Mouse (Mus musculus) heart, postnatal 0 days (tissue): Measurements from ENCODE around the gene Optc. TPM values are rescaled to one million over a fixed set of nuclear protein-coding genes. Genes with fewer than 3 reads are reported as not detected.

Experiments used
- ATAC-seq: fragments of 200-750 bp; cut with Nextera tagmentation; 2 replicates; pipeline ENCODE4 v1.8.0; 2017; ENCODE audit warnings: low read depth, moderate number of reproducible peaks, moderate library complexity; ENCODE audit not compliant: insufficient read depth
- DNase-seq: peaks from one replicate; pipeline ENCODE4 v3.0.0-alpha.2; 2016; ENCODE audit warnings: low spot score
- H3K27ac ChIP-seq: fragments of 300-500 bp; sonication (generic); 2 replicates; pipeline ENCODE4 v1.5.1; 2014; ENCODE audit warnings: low read depth, mild to moderate bottlenecking
- H3K27me3 ChIP-seq: fragments of 300-500 bp; sonication (generic); 2 replicates; pipeline ENCODE4 v1.6.1; 2014; ENCODE audit warnings: low read length, mixed read lengths; ENCODE audit not compliant: control insufficient read depth, insufficient read depth
- H3K36me3 ChIP-seq: fragments of 300-500 bp; sonication (generic); replicated peaks from 2 replicates; pipeline ENCODE4 v1.6.1; 2014; ENCODE audit warnings: low read length, mixed read lengths; ENCODE audit not compliant: control insufficient read depth, insufficient read depth
- H3K4me1 ChIP-seq: fragments of 300-500 bp; sonication (generic); 2 replicates; pipeline ENCODE4 v1.6.1; 2014; ENCODE audit warnings: antibody characterized with exemption; ENCODE audit not compliant: control insufficient read depth, insufficient read depth
- H3K4me2 ChIP-seq: fragments of 300-500 bp; sonication (generic); 2 replicates; pipeline ENCODE4 v1.6.1; 2014; ENCODE audit warnings: low read depth, mild to moderate bottlenecking, low read length, moderate library complexity
- H3K4me3 ChIP-seq: fragments of 300-500 bp; sonication (generic); 2 replicates; pipeline ENCODE4 v1.5.1; 2014; ENCODE audit warnings: low read depth, low read length
- H3K9ac ChIP-seq: fragments of 300-500 bp; sonication (generic); replicated peaks from 2 replicates; pipeline ENCODE4 v1.6.1; 2014; ENCODE audit warnings: low read depth, low read length, mixed read lengths
- H3K9me3 ChIP-seq: fragments of 300-500 bp; sonication (generic); replicated peaks from 2 replicates; pipeline ENCODE4 v1.6.1; 2016; ENCODE audit warnings: low read length; ENCODE audit not compliant: control insufficient read depth
- CTCF ChIP-seq: IDR thresholded peaks from 2 replicates; pipeline ENCODE4 v1.5.1; 2016; ENCODE audit warnings: antibody characterized with exemption, control low read depth, low read depth
- EP300 ChIP-seq: IDR thresholded peaks from 2 replicates; pipeline ENCODE4 v1.6.1; 2016; ENCODE audit warnings: antibody characterized with exemption, low read depth
- WGBS: fragments of 180-500 bp; shearing (Covaris S2); extraction: QIAGEN DNeasy Blood & Tissue Kit; methylation state at CpG from one replicate; pipeline ENCODE4 v1.1.7; 2014; 5-methylcytosine and 5-hydroxymethylcytosine counted together
- polyA plus RNA-seq: library from polyadenylated mRNA; unstranded; fragments of >200 nt; fragmentation: Nextera tagmentation; extraction: Ambion mirVana; gene quantifications from 2 replicates; pipeline ENCODE4 v1.2.1, GENCODE M21; 2015
- total RNA-seq: library from RNA; depleted of rRNA; stranded (reverse); fragments of >200 nt; gene quantifications from 2 replicates; pipeline ENCODE4 v1.2.3, GENCODE M21; 2014; ENCODE audit warnings: low replicate concordance

The Optc gene
- total and polyA plus RNA-seq, 2 experiments from 2014 or later, result 0.07 to 3.2 TPM

DNA sequence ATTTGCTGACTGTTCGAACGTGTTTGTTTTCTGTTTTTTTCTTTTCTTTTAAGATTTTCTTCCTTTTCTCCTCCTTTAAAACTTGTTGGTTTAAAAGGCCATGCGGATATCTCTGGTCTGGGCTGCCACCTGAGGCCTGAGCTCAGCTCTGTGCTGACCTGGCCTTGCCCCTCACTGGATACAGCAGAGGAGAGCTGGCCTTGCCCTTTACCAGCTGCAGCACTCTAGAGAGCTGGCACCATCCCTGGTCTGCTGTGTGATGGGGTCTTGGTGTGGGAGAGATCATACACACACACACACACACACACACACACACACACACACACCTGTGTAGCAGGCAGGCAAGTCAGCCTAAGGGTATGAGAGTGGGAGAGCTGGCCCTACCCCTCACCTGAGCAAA, 37.3 kb upstream of the Optc start:
- no peaks in the 10 kb centered on the region for H3K27me3 ChIP-seq
- no peaks in the 10 kb centered on the region for H3K4me1 ChIP-seq
- no peaks in the 10 kb centered on the region for H3K36me3 ChIP-seq
- H3K9ac ChIP-seq, result no peak overlapping the region
- H3K27ac ChIP-seq, result no peak overlapping the region
- DNase-seq, result no peak
- WGBS, result 92% methylated on average over 3 of the region's 3 CpGs
- no peak overlapping the region for H3K4me3 ChIP-seq
- no peaks in the 10 kb centered on the region for H3K9me3 ChIP-seq
- no peak for TF ChIP-seq CTCF
- no peak for TF ChIP-seq EP300
- no peak overlapping the region for H3K4me2 ChIP-seq
- no peak for ATAC-seq

DNA sequence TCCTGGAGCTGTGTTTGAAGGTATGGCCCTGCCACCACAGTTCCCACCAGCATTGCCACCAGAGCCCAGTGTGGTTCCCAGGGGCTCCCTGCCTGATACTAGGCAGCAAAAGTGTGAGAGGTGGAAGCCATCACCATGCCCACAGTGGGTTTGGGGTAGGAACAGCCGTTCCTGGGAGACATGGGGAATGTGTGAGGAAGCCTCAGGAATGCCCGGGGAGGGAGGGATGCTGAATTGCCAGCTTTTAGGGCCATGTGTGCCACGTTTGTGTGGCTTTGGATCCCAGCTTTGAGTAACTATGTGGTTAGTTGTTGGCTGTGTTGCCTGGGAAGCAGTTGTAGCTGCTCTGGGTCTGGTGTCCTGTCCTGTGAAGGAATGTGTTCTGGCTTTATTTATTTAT, 34.1 kb upstream of the Optc start:
- H3K27ac ChIP-seq, result no peak overlapping the region
- no peaks in the 10 kb centered on the region for H3K4me1 ChIP-seq
- H3K27me3 ChIP-seq, result no peaks in the 10 kb centered on the region
- no peaks in the 10 kb centered on the region for H3K36me3 ChIP-seq
- H3K4me3 ChIP-seq, result no peak overlapping the region
- WGBS, result 76% methylated on average over 3 of the region's 3 CpGs
- no peak overlapping the region for H3K4me2 ChIP-seq
- H3K9ac ChIP-seq, result no peak overlapping the region
- DNase-seq, result no peak
- no peaks in the 10 kb centered on the region for H3K9me3 ChIP-seq
- no peak for TF ChIP-seq EP300
- no peak for TF ChIP-seq CTCF
- no peak for ATAC-seq

GRCm38 (mm10) chr1:133941158-133941860, 33.5 kb upstream of the Optc start:
- Histone ChIP-seq H3K27me3 (no peaks in the 10 kb centered on the region), H3K4me3 (no peak overlapping the region), H3K27ac (no peak overlapping the region), H3K9ac (no peak overlapping the region), H3K9me3 (no peaks in the 10 kb centered on the region), H3K36me3 (no peaks in the 10 kb centered on the region), H3K4me1 (no peaks in the 10 kb centered on the region), H3K4me2 (no peak overlapping the region)
- ATAC-seq (no peak), DNase-seq (no peak)
- WGBS, result 59% methylated on average over 11 of the region's 11 CpGs
- no peak for TF ChIP-seq EP300

DNA sequence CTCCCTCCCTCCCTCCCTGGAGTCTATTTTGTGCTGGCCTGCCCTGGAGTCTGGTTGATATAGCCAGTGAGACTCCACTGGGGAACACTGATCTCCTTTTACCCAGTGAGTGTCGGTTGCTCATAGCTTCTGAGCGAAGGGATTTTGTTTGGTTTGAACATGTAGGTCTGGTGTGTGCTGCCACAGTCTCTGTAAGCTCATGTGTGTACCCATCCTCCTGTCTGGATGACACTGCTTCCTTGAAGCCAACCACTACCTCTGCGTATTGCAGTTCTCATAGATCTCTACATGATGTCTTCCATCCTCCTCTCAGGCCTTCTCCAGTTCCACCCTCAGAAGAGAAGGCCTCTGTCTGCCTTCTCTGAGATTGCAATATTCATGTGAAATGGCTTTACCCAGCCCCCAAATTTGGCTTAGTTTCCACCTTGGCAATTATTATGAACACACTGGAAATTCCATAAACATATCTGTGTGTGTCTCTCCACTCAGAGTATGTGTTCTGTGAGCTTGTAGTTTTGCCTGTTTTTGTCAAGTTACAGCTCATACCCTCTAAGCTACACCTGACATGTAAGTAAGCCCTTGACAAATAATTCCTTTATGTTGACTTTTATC, 32.8 kb upstream of the Optc start:
- 81% methylated on average over 3 of the region's 3 CpGs for WGBS
- H3K27ac ChIP-seq, result no peak overlapping the region
- no peaks in the 10 kb centered on the region for H3K4me1 ChIP-seq

GRCm38 (mm10) chr1:133939708-133940107, 31.9 kb upstream of the Optc start:
- 0 out of 2 replicates have a peak, but pooled peaks cover 4% of the 10 kb centered on the region for H3K9me3 ChIP-seq
- no peak overlapping the region for H3K4me3 ChIP-seq
- no peaks in the 10 kb centered on the region for H3K27me3 ChIP-seq
- 79% methylated on average over 8 of the region's 8 CpGs for WGBS
- H3K4me1 ChIP-seq, result no peaks in the 10 kb centered on the region
- H3K9ac ChIP-seq, result no peak overlapping the region
- H3K4me2 ChIP-seq, result no peak overlapping the region
- no peak overlapping the region for H3K27ac ChIP-seq
- TF ChIP-seq EP300 (no peak), CTCF (no peak)
- no peaks in the 10 kb centered on the region for H3K36me3 ChIP-seq
- DNase-seq (no peak), ATAC-seq (no peak)

More for the DNA sequence above, 32.8 kb upstream of the Optc start:
- Histone ChIP-seq H3K4me2 (no peak overlapping the region), H3K4me3 (no peak overlapping the region), H3K36me3 (no peaks in the 10 kb centered on the region), H3K9me3 (0 out of 2 replicates have a peak, but pooled peaks cover 4% of the 10 kb centered on the region), H3K9ac (no peak overlapping the region), H3K27me3 (no peaks in the 10 kb centered on the region)
- no peak for ATAC-seq
- DNase-seq, result no peak
- no peak for TF ChIP-seq CTCF
- TF ChIP-seq EP300, result no peak

GRCm38 (mm10) chr1:133936169-133936568, 28.4 kb upstream of the Optc start:
- TF ChIP-seq EP300, result no peak
- TF ChIP-seq CTCF, result no peak
- no peak overlapping the region for H3K4me2 ChIP-seq
- H3K4me1 ChIP-seq, result no peaks in the 10 kb centered on the region
- no peak for DNase-seq
- WGBS, result 82% methylated on average over 3 of the region's 3 CpGs
- no peak for ATAC-seq
- no peak overlapping the region for H3K9ac ChIP-seq
- 0 out of 2 replicates have a peak, but pooled peaks cover 4% of the 10 kb centered on the region for H3K9me3 ChIP-seq
- no peak overlapping the region for H3K27ac ChIP-seq
- no peaks in the 10 kb centered on the region for H3K27me3 ChIP-seq
- H3K4me3 ChIP-seq, result no peak overlapping the region
- H3K36me3 ChIP-seq, result no peaks in the 10 kb centered on the region
